Mouse (Mus musculus) gastrocnemius, postnatal 36 days (tissue): ENCODE data around the gene Rhoh. TPM values are rescaled to one million over a fixed set of nuclear protein-coding genes. Genes with fewer than 3 reads are reported as not detected.

Source experiments
- DNase-seq, 2 experiments: peaks; one replicate each; pipeline ENCODE4 v3.0.0; 2022
- intact Hi-C: fragments of 180-260 bp; cut with DNase I; formaldehyde crosslinking; loops from one replicate; pipeline ENCODE4 v1.15.1; 2025
- total RNA-seq, 2 experiments: library from RNA; stranded (reverse); gene quantifications; 2 replicates each; pipeline ENCODE4 v1.2.3; 2021

Rhoh gene
- total RNA-seq, 2 experiments from 2014 or later: 0.07 to 0.92 TPM

DNA sequence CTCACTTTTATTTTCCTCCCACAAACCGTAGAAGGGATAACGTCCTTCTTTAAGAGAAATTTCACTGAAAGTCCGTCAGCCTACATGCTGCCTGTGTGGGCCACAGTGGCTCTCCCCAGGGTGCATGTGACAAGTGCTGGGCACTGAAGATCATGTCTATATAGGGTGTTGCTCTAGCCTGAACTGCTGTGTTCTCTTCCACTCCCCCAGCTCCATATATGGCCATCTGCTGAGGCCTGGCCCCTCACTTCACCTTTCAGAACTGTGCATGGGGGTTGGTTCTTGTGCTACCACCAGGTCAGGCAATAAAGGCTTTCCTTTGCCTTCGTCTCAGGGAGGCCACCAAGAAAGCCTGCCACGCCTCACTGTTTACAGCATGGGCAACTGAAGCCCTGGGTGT is 28.0 kb downstream of the Rhoh start:
- DNase-seq: no peak
- intact Hi-C loops: no loop called here

DNA sequence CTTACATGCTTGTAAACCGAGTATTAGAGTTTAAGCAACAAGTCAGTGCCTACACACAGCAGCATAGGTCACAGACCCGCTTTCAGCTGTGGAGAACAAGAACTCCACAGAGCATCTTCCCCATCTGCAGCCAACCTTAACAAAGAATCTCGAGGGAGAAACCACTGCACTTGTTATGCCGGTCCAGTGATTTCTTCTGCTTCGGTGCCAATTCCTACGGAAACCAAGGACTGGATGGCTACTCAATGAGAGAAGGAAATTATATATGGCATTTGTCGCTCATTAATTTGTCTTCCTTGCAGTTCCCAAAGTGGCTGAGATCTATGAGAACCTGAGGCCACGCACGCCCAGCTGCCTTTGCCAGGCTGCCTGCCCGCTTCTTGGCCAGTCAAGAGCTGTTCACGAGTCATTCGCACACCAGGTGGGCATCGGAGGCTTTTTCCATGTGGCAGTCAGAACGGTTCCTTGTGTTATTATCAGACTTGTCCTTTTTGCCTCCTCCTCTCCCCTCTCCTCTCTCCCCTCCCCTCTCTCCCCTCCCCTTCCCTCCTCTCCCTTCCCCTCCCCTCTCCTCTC is 30.3 kb downstream of the Rhoh start:
- DNase-seq: no peak
- intact Hi-C loops: no loop called here

DNA sequence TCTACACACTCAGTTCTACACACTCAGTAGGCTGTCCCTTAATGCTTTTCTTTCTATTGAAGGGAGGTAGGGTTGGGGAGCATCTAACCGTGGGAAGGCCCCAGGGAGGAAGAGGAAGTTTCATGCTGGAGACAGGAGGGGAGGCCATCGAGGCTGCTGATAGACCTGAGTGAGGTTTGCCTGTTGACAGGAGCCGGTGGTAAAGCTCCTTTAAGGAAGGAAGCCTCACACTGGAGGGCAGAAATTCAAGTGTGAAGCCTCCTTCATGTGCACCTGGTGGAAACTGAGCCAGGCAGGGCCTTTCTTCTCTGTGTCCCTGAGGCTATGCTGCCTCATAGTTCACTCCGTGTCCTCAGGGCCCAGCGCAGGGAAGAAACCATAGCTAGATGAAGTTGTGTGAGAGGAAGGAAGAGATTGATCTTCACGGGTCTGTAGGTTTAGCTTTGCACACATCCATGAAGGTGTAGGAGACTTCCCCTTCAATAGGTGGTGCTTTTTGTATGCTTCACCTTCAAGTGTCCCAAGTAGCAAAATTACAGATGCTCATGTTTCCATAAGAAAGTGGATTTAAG is 34.2 kb downstream of the Rhoh start:
- intact Hi-C loops: no loop called here
- no peak for DNase-seq

DNA sequence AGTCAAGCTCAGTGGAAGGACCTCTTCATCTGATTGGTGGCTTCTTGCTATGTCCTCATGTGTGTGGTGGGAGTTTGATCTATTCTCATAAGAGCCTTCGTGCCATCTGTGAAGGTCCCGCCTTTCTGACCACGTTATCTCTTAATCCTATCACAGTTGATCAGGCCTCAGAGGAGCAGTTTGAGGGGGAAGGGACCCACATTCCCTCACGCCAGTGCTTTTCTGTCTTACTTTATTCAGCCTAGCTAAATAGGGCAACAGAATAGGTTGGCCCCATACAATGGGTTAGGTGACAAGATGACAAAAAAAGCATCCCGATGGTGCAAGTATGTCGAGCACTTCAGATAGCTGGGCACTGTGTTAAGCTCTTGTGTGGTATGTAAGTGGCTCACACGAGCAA is 34.8 kb downstream of the Rhoh start:
- intact Hi-C loops: no loop called here
- DNase-seq: no peak

DNA sequence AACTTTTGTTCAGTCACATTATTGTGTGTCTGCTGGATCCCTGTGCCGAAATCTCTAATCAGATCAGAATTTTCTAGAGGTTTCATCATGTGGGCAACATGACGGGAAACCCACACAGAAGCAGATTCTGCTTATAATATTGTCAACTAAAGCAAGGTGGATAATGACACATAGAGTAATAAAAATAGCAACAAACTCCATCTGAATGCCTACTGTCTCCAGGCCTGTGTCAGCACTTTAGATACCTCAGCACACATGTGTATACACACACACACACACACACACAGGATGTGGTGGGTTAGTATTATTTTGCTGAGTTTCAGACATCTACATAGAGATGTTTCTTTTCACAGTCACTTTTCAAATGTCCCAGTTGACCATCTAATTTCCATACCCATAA is 36.7 kb downstream of the Rhoh start:
- no peak for DNase-seq
- intact Hi-C loops: no loop called here

DNA sequence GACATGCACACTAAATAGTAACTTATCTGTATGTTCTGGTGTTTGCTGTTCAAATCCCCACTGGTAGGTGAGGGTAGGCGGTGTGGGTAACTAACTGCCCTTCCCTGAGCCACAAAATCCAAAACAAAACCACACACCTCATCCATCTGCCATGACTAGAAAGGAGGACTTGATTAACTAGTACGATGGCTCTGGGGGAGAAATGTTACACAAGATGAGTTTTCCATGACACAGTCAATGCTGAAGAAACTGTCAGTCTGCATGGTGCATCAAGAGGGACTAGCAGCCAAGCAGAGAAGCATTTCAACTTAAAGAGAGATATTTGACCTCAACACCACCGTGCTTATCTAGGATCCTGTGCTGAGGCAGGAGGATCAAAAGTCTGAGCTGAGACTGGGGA is 37.7 kb downstream of the Rhoh start:
- intact Hi-C loops: no loop called here
- DNase-seq: no peak

DNA sequence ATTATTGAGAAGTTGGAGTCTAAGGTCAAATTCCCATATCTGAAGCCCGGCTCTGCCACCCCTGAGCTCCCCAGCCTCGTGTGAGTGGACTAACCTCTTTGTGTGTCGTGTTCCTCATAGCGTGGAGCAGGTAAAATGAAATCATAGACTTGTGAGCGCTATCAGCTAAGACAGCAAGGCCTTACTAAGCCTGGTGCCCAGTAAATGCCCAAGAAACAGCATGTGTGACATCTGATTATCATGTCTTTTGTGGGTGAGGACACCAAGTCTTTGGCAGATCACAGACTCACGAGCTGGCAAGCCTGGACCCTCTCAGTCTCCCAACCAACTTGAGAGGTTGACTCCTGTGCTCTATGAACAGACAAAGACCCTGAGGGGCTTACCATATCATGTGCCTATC is 39.1 kb downstream of the Rhoh start:
- no peak for DNase-seq
- intact Hi-C loops: no loop called here

DNA sequence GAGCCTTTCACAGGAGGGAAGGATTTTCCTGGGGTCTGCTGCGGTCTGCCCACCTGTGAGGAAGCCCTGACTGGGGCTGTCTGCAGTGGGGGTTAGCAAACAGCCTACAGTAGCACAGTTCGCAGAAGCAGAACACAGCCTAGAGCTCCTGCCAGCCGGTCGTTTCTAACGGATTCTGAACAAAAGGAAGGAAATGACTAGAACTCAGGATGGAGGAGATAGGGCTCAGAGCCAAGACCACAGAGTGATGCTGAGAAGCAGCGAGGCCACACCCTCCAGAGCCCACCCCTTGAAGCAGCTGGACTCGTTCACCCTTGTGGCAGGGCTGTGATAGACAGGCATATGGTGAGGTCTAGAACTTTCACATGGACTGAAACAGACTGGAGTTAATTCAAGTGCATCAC is 39.9 kb downstream of the Rhoh start:
- DNase-seq: no peak
- intact Hi-C loops: no loop called here

DNA sequence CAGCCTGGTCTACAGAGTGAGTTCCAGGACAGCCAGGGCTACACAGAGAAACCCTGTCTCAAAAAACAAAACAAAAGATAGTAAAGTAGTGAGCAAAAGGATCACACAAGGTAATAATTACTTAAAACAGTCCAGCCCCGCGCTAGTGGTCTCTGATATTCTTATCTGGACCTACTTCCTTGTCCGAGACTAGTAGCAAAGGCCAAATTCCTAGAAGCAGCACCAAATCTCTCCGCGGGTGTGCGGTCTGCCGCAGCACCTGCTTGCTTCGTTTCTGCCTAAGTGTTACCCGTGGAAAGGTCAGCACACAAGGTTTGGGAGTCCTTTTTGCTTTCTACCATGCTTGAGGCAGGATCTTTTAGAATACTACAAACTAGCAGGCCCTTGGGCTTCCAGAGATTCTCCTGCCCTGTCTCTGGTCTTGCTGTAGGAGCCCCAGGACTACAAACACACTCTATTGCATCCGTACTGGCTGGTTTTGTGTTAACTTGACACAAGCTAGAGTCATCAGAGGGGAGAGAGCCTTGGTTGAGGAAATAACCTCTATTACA is 40.9 kb downstream of the Rhoh start:
- no peak for DNase-seq
- intact Hi-C loops: no loop called here

DNA sequence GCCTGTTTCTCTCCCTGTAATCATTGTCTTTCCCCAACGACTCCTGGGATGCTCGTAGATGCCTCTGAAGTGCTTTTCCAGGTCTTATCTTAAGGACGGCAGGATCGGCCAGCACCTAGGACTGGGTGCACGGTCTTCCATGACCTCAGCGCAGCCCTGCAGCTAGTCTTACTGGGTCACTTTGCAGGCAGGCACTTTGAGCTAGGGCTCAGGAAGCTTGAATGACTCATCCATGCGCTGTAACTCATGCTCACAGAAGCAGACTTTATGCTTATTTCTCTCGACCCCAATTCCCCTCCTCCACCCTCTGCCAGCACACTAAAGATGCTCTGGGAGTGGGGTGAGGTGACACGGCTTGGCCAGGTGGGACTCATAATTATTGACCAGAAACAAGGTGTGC is 41.8 kb downstream of the Rhoh start:
- intact Hi-C loops: no loop called here

DNA sequence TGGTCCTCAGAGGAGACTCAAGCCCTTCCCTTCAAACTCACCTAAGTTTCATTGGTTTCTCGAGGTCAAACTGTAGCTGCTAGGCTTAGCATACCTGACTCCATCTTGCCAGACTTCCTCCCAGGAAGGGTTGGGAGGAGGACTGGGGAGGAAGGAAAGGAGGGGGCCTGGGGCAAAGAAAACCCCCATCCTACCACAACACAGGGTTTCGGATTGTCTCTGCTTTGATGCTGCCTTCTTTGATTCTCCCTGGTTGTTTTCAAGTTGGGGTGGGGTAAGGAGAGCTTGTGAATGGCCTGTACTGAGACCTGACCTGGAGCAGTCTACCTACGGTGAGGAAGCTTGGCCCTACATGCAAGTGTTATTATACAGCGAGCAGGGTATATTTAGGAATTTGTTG is 43.5 kb downstream of the Rhoh start:
- intact Hi-C loops: no loop called here

More for the DNA sequence above, 41.8 kb downstream of the Rhoh start:
- DNase-seq: no peak

DNA sequence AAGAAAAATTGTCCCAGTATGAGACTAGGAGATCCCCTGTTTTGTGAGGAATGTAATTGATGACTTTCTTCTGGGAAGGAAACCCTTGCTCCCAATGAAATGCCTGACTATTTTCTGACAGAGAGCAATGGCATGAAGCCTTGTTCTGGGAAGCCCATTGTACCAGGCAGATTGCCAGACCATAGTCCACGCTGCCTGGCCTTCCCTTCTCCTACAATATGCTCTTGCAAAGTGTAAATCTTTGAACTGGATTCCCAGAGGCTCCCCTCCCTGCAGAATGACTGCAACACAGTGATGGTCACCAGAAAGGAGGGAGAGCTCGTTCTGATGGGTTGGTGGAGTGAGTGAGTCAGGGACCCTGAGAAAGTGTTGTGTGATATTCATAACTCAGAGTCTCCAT is 47.7 kb downstream of the Rhoh start:
- DNase-seq: no peak

More for the DNA sequence above, 43.5 kb downstream of the Rhoh start:
- DNase-seq: no peak

DNA sequence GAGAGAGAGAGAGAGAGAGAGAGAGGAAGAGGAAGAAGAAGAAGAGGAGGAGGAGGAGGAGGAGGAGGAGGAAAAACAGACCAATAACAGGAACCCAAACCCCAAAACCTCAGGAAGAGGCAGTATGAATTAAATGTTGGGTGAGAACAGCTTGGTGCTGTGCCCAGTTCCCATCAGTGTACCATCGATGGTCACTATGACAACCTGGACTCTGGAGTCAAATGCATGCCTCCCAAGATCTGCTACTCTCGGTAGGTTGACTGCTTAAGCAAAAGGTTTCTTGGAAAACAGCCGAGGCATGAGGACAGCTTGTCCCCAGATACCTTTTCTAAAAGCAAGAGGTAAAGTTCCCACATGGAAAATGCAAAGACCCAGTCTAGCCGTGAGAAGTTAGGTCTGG is 48.3 kb downstream of the Rhoh start:
- intact Hi-C loops: no loop called here
- no peak for DNase-seq

More for the DNA sequence above, 47.7 kb downstream of the Rhoh start:
- intact Hi-C loops: no loop called here

DNA sequence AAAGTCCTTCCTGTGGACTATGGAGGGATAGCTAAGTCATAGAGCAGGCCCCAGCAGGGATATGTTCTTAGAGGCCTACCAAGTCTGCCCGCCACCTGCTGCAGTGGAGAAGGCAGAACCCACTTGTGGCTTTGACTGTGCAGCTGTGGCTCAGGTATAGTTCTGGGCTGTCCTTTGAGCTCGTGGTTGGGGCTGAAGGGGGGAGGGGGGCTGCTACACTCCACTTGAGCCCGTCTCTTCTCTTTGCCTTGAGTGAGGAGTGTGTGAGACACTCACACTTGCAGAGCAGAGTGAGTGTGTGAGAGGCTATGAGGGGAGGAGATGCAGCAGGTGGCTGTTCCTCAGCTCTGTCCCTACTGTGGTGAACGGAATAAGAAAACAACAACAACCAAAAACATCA is 49.4 kb downstream of the Rhoh start:
- intact Hi-C loops: no loop called here
- no peak for DNase-seq

DNA sequence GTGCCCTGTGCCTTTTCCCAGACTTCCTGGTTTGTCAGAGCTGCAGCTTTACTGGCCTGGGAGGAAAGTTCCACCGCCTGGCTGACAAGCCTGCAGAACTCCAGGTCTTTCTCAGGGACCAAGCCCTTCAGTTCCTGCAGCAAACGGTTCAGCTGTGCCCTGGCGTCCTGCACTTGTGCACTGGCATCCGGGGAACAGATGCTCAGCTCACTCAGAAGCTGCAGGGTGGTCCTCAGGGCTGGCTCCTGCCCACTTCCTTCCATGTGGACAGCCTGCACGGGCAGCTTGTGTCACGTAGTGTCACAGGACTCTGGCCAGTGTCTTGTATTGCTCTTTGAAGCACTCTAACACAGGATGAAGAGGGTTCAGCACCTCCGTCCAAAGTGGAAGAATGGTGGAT is 50.7 kb downstream of the Rhoh start:
- no peak for DNase-seq
- intact Hi-C loops: no loop called here

DNA sequence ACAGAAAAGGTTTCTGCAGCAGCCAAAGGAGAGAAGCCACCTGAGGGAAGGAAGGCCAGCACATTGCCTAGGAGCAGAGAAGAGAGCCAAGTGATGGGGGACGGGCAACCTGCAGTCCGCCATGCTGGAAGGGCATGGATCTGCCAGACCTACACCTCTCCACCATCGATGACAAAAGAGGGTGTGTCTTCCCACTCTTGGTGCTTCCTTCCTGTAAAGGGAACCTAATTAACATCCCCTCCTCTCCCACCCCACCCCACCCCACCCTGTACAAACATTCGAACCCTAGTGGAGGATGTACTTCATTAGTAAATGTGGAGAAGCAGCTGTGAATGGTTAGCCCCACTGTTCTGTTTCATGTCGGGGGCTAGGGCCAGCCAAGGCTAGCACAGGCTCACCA is 51.2 kb downstream of the Rhoh start:
- DNase-seq: no peak
- intact Hi-C loops: no loop called here

DNA sequence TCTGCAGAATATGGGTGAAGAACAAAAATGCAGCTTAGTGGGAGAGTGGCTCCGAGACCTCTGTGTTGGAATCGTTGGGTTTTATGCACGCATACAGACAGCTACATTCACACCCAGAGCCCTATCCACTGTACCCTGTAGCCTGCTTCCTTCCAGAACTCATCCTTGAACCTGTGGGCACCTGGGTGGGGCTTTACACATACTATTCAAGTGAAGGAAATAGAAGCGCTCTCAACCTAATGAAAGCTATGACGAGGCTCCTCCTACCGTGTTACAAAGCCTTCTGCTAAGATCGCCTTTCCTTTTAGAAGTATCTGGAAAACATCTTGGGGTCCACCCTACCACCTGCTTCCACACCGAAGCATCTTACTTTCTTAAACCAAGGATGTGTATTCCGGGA is 52.1 kb downstream of the Rhoh start:
- intact Hi-C loops: no loop called here
- no peak for DNase-seq

DNA sequence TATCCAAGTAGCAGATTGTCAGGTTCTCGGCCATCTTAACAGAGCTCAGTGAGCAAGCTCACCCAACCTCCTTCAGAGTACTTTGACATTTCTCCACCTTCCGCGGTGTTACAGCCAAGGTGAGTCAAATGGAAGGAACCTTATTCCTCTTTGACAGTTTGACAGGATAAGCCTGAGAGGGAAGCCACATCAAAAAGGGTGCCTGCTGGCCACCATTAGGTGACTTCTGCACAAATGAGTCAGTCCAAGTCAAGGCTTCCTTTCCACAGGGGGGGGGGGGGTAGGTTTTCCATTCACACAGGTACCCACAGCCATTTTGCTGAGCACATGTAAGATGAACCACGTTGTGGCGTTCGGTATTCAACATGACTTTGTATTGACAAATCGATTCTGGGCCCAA is 53.3 kb downstream of the Rhoh start:
- intact Hi-C loops: no loop called here
- DNase-seq: no peak

DNA sequence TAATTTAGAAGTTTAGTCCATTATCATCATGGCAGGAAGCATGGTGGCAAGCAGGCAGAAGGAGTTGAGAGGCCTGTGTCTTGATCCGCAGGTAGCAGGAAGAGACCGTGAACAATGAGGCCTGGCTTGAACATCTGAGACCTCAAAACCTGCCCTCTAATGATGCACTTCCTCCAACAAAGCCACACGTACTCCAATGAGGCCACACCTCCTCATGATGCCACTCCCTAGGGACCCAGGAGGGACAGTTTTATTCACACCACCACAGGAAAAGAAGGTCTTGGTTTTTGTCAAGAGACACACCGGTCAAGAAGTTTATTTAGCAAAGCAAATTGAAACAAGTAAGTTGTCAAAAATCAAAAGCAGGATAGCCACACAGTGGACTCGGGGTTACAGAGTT is 55.9 kb downstream of the Rhoh start:
- DNase-seq: no peak
- intact Hi-C loops: no loop called here

DNA sequence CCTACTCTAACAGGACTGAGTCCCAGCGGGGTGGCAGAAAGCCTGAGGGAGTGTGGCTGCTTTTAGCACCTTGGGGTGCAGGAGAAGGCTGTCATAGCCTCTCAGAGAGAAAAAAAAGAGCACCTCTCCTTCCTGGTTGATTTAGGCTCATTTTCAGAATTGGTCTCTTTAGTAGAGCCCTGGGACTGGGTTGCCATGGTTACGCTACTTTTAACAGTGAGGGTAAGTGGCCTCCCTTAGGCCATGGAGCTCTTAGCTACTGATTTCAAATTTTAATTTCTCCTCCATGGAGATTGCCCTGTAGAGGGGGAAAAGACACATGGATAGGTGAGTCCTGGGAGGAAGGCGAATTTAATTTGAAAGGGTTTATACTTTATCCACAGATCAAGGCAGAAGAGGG is 57.6 kb downstream of the Rhoh start:
- intact Hi-C loops: no loop called here
- DNase-seq: no peak

DNA sequence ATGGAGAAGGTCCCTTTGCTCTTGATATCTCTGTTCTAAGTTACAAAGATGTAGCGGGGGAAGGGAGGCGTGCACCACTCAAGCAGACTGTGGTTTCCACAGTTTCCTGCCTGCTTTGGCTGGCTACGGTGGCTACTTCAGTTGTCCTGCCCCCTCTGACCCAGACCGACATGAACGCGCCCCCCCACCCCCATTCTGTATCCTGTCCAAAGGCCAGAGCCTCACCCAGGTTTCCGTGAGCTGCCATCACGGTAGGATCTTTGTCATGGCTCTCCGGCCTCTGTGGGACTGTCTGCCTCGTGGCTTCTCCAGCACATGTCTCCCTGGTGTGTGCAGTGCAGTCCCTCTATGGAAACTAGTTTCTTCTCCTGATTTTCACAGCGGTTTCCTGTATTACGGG is 58.3 kb downstream of the Rhoh start:
- intact Hi-C loops: no loop called here
- no peak for DNase-seq

DNA sequence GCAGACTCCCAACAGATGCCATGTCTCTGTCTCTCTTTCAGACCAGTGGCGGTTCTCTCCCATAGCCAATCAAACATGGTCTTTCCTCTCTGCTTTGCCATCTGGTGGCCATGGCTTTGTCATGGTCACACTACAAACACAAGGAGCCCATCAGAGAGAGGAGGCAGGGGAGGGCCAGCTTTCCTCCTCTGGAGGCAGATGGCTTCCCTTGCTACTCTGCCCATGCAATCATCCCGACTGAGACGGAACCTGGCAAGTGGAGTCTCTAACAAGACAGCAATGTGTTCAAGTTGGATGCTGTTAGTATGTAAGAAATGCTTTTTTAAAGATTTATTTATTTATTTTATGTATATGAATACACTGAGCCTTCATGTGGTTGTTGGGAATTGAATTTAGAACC is 58.9 kb downstream of the Rhoh start:
- DNase-seq: no peak
- intact Hi-C loops: no loop called here
